Mouse (Mus musculus): ENCODE data around the gene Ninj2. TPM values are rescaled to one million over a fixed set of nuclear protein-coding genes. Genes with fewer than 3 reads are reported as not detected.
A peak's percentile ranks its signal among the peaks of the same experiment; 100 is the strongest.

Gene Ninj2
- polyA plus RNA-seq, 1 experiment from 2014 or later = 0.62 TPM

DNA sequence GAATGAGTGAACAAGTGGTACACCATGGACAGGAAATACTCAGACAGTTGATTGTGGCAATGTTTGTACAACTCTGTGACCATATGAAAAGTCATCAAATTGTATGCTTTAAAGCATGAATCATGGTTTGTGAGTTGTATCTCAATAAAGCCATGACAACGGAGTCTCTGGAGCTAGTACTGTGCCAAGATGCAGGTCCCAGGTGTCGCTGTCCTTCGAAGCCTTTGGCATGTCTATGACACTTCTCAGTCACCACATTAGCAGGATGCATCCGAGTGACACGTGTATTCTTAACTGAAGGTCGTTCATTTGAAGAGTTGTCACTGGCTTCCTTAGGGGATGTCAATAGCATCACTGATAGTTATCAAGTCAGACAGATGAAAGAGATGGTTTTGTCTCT, 69.8 kb downstream of the Ninj2 start:
- H3K36me3 ChIP-seq = no peaks in the 10 kb centered on the region

DNA sequence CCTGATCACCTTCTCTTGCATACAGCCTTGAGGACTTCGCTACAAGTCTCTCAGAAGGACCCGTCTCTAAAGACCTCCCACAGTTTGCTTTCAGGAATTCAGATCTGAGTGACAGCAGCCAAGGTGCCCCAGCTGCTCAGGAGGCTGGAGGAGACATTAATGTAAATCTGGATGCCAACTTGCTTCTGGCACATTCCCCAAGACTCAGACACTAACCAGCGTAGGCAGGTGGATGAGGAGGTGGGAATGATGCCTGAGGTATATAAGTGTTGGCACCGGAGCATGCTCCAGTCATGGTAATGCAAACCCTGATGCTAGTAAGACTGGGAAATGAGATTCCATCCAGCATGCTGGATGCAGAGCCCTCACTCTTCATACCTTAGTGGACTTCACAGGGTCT, 71.6 kb downstream of the Ninj2 start:
- Histone ChIP-seq H3K9me3 (no peaks in the 10 kb centered on the region), H3K4me2 (no peak overlapping the region), H3K27me3 (no peaks in the 10 kb centered on the region), H3K4me1 (peaks cover 3% of the 10 kb centered on the region), H3K4me3 (no peak overlapping the region), H3K27ac (no peak overlapping the region), H3K9ac (no peak overlapping the region), H3K36me3 (no peaks in the 10 kb centered on the region)
- WGBS = 76% methylated on average over 4 of the region's 4 CpGs
- no peak for ATAC-seq (ENCODE audit: borderline replicate concordance, extremely low read depth, low FRiP score, low TSS enrichment)

More for the DNA sequence above, 69.8 kb downstream of the Ninj2 start:
- H3K27me3 ChIP-seq = no peaks in the 10 kb centered on the region
- no peak for ATAC-seq (ENCODE audit: borderline replicate concordance, extremely low read depth, low FRiP score, low TSS enrichment)
- no peak overlapping the region for H3K27ac ChIP-seq
- no peak overlapping the region for H3K4me2 ChIP-seq
- peaks cover 17% of the 10 kb centered on the region for H3K4me1 ChIP-seq
- no peak overlapping the region for H3K9ac ChIP-seq
- H3K4me3 ChIP-seq = no peak overlapping the region
- WGBS = 56% methylated on average over 6 of the region's 6 CpGs
- no peaks in the 10 kb centered on the region for H3K9me3 ChIP-seq

DNA sequence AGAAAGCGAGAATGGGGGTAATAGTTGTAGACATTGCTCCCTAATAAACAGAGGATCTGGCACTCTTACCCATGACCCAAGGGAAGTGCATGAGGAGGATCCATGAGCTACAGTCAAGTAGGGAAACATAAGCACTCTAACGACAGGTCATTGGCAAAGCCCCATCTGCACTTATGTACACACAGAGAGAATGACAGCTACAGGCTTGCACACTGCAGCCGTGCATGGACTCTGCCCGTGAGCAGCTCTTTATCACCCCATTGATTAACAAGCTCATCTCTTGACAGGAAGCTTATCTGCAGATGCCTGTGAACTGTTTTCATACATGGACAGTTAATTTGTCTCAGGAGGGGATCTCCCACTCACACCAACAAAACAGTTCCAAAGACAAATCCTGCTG, 74.4 kb downstream of the Ninj2 start:
- H3K36me3 ChIP-seq = no peaks in the 10 kb centered on the region
- H3K9ac ChIP-seq = no peak overlapping the region
- no peak overlapping the region for H3K4me2 ChIP-seq
- H3K27ac ChIP-seq = no peak overlapping the region
- H3K4me1 ChIP-seq = no peaks in the 10 kb centered on the region
- no peaks in the 10 kb centered on the region for H3K27me3 ChIP-seq
- 26% methylated on average over 4 of the region's 4 CpGs for WGBS
- H3K4me3 ChIP-seq = no peak overlapping the region
- H3K9me3 ChIP-seq = no peaks in the 10 kb centered on the region
- no peak for ATAC-seq (ENCODE audit: borderline replicate concordance, extremely low read depth, low FRiP score, low TSS enrichment)

GRCm38 (mm10) chr6:120172294-120173017, 79.3 kb downstream of the Ninj2 start:
- Histone ChIP-seq H3K9me3 (no peaks in the 10 kb centered on the region), H3K36me3 (no peaks in the 10 kb centered on the region), H3K4me3 (no peak overlapping the region), H3K27ac (no peak overlapping the region), H3K27me3 (no peaks in the 10 kb centered on the region), H3K4me1 (peaks cover 10% of the 10 kb centered on the region; the same call in 1 of the 2 replicates), H3K9ac (no peak overlapping the region), H3K4me2 (no peak overlapping the region)
- no peak for ATAC-seq (ENCODE audit: borderline replicate concordance, extremely low read depth, low FRiP score, low TSS enrichment)
- 64% methylated on average over 8 of the region's 8 CpGs for WGBS

GRCm38 (mm10) chr6:120174028-120174601, 81.0 kb downstream of the Ninj2 start:
- Histone ChIP-seq H3K27ac (no peak overlapping the region), H3K9me3 (no peaks in the 10 kb centered on the region), H3K4me2 (no peak overlapping the region), H3K27me3 (no peaks in the 10 kb centered on the region), H3K4me1 (peaks cover 10% of the 10 kb centered on the region; the same call in 1 of the 2 replicates), H3K4me3 (no peak overlapping the region), H3K9ac (no peak overlapping the region), H3K36me3 (no peaks in the 10 kb centered on the region)
- no peak; the same call in 1 of the 2 replicates for ATAC-seq (ENCODE audit: borderline replicate concordance, extremely low read depth, low FRiP score, low TSS enrichment)
- WGBS = 47% methylated on average over 6 of the region's 6 CpGs

GRCm38 (mm10) chr6:120174602-120175115, 81.5 kb downstream of the Ninj2 start:
- ATAC-seq (ENCODE audit: borderline replicate concordance, extremely low read depth, low FRiP score, low TSS enrichment) = peak; percentile 87
- peaks cover 10% of the 10 kb centered on the region; the same call in 1 of the 2 replicates for H3K4me1 ChIP-seq
- no peak overlapping the region for H3K27ac ChIP-seq
- H3K4me2 ChIP-seq = no peak overlapping the region
- WGBS = 33% methylated on average over 7 of the region's 7 CpGs
- H3K4me3 ChIP-seq = no peak overlapping the region
- no peaks in the 10 kb centered on the region for H3K36me3 ChIP-seq
- no peak overlapping the region for H3K9ac ChIP-seq
- H3K27me3 ChIP-seq = no peaks in the 10 kb centered on the region
- no peaks in the 10 kb centered on the region for H3K9me3 ChIP-seq

- 92% methylated on average over 4 of the region's 4 CpGs for WGBS
- H3K4me1 ChIP-seq = peaks cover 10% of the 10 kb centered on the region; the same call in 1 of the 2 replicates
- H3K27ac ChIP-seq = no peak overlapping the region
- no peaks in the 10 kb centered on the region for H3K9me3 ChIP-seq
- H3K27me3 ChIP-seq = no peaks in the 10 kb centered on the region
- no peak overlapping the region for H3K4me3 ChIP-seq
- no peaks in the 10 kb centered on the region for H3K36me3 ChIP-seq
- H3K4me2 ChIP-seq = no peak overlapping the region
- no peak for ATAC-seq (ENCODE audit: borderline replicate concordance, extremely low read depth, low FRiP score, low TSS enrichment)
- no peak overlapping the region for H3K9ac ChIP-seq
These were observed 82.5 kb downstream of the Ninj2 start for GRCm38 (mm10) chr6:120175650-120176049.

DNA sequence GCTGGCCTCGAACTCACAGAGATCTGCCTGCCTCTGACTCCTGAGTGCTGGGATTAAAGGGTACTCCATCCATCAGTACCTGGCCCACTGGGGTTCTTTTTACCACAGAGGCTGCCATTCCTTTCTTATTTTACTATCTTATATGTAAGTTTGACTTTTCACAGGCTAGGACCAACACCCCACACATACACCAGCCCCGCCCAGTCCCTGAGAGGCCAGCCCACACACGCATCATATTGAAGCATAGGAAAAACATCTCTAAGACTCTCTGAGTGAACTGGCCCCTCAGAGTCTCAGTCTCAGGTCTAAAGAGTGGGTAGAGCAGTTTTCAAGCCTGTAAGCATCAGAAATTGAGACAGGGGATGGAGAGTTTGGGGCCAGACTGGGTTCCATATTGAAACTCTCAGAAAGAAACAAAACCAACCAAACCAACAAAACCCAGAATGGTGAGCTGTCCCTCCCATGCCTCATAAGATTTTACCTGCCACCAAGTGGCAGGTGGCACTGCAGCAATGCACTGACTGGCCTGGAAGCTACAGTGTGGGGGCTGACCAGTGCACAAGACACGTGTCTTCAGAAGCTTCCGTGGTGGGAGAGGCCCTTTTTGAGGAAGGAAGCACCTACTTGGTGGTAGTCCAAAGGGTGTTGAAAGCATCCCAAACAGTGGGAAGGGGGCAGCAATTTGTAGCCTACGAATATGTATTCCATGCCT, 86.0 kb downstream of the Ninj2 start:
- Histone ChIP-seq H3K4me1 (peaks cover 7% of the 10 kb centered on the region; the same call in 1 of the 2 replicates), H3K9me3 (no peaks in the 10 kb centered on the region), H3K4me2 (no peak overlapping the region), H3K9ac (no peak overlapping the region), H3K36me3 (no peaks in the 10 kb centered on the region), H3K27ac (no peak overlapping the region), H3K4me3 (no peak overlapping the region), H3K27me3 (no peaks in the 10 kb centered on the region)
- 83% methylated on average over 6 of the region's 6 CpGs for WGBS
- no peak for ATAC-seq (ENCODE audit: borderline replicate concordance, extremely low read depth, low FRiP score, low TSS enrichment)

DNA sequence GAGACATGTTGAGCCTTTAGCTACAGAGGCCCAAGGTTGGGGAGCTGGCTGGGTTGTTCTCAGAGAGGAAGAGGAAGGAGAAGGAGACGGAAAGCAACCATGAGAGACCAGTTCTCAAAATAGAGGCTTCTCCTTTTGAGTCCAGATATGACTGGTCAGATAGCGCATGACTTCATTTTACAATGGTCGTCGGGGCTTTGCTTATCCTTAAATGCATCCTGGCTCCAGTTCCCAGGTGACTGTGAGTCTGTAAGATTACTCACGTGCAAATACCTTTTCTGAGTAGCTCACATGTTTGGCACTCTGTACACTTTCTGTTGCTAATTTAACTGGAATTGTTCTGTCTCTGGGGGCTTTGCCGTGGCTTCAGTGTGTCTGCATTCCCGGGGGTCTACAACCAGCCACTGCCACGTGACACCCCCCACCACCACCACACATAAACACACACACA, 86.6 kb downstream of the Ninj2 start:
- WGBS = 69% methylated on average over 8 of the region's 8 CpGs
- Histone ChIP-seq H3K27ac (no peak overlapping the region), H3K36me3 (no peaks in the 10 kb centered on the region), H3K4me2 (no peak overlapping the region), H3K9ac (no peak overlapping the region), H3K27me3 (no peaks in the 10 kb centered on the region), H3K4me1 (peaks cover 2% of the 10 kb centered on the region; the same call in 1 of the 2 replicates), H3K4me3 (no peak overlapping the region), H3K9me3 (no peaks in the 10 kb centered on the region)
- ATAC-seq (ENCODE audit: borderline replicate concordance, extremely low read depth, low FRiP score, low TSS enrichment) = no peak

DNA sequence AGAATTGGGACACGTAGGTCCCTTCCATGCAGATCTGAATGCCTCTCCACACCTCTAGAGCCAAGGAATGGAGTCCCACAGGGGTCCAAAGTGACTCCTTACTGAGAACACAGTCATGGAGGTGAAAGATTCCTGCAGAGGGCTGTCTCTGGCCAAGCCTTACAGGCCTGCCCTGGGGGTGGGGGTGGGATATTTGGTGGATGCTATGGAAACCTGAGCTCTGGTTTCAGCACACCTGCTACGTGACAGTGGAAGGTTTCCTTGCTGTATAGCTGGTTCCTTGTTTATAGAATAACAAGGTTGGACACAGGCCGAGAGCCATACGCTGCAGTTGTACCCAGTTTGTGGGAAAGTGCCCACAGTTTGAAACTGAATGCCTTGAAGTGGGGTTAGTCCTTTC, 87.3 kb downstream of the Ninj2 start:
- no peaks in the 10 kb centered on the region for H3K4me1 ChIP-seq
- H3K27ac ChIP-seq = no peak overlapping the region

GRCm38 (mm10) chr6:120182160-120182559, 89.0 kb downstream of the Ninj2 start:
- peaks cover 9% of the 10 kb centered on the region for H3K4me1 ChIP-seq
- WGBS = 83% methylated on average over 5 of the region's 5 CpGs
- no peak overlapping the region for H3K27ac ChIP-seq
- no peak overlapping the region for H3K9ac ChIP-seq
- H3K4me3 ChIP-seq = no peak overlapping the region
- no peak for ATAC-seq (ENCODE audit: borderline replicate concordance, extremely low read depth, low FRiP score, low TSS enrichment)
- no peaks in the 10 kb centered on the region for H3K27me3 ChIP-seq
- H3K9me3 ChIP-seq = no peaks in the 10 kb centered on the region
- H3K4me2 ChIP-seq = no peak overlapping the region
- H3K36me3 ChIP-seq = no peaks in the 10 kb centered on the region

More for the DNA sequence above, 87.3 kb downstream of the Ninj2 start:
- Histone ChIP-seq H3K4me3 (no peak overlapping the region), H3K9me3 (no peaks in the 10 kb centered on the region), H3K9ac (no peak overlapping the region), H3K27me3 (no peaks in the 10 kb centered on the region), H3K4me2 (no peak overlapping the region), H3K36me3 (no peaks in the 10 kb centered on the region)
- no peak for ATAC-seq (ENCODE audit: borderline replicate concordance, extremely low read depth, low FRiP score, low TSS enrichment)
- 67% methylated on average over 4 of the region's 4 CpGs for WGBS

DNA sequence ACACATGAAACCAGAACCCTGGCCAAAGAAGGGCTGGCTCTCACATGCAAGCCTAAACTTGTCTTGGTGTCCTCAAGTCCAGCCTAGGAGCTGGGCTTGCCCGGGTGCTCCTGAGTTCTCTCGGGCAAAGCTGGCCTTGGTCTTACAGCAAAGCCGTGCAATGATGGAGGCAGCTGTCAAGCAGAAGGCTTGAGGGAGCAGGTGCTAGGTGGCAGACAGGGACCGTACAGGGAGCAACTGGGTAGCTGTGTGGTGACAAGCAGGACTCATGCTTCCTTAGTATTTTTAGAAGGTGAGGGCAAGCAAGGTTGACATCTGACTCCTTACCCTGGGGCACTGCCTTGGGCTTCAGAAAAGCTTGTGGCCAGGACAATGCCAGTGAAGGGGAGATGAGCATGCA, 90.6 kb downstream of the Ninj2 start:
- Histone ChIP-seq H3K9ac (no peak overlapping the region), H3K27me3 (no peaks in the 10 kb centered on the region), H3K4me3 (no peak overlapping the region), H3K27ac (no peak overlapping the region), H3K9me3 (no peaks in the 10 kb centered on the region), H3K4me2 (no peak overlapping the region), H3K4me1 (peaks cover 25% of the 10 kb centered on the region), H3K36me3 (no peaks in the 10 kb centered on the region)
- ATAC-seq (ENCODE audit: borderline replicate concordance, extremely low read depth, low FRiP score, low TSS enrichment) = no peak
- WGBS = 83% methylated on average over 4 of the region's 4 CpGs

Measured in lung, embryonic 15.5 days (tissue).